Mouse (Mus musculus) brain, embryonic 14.5 days (tissue): ENCODE measurements at regions not wholly inside any gene's neighbourhood (a gene's known extent, or its start where the extent isn't known, plus 50 kb on each side); places are given as distances from the start of the nearest gene placed in this dataset.

Experiments
- DNase-seq: peaks from one replicate; pipeline ENCODE4 v3.0.0-alpha.2; 2011; ENCODE audit warnings: low read depth
- CTCF ChIP-seq: fragments of 200-500 bp; IDR thresholded peaks from 2 replicates; pipeline ENCODE4 v1.5.1; 2012; ENCODE audit warnings: inconsistent platforms, mild to moderate bottlenecking, moderate library complexity, borderline replicate concordance; ENCODE audit not compliant: insufficient read depth, insufficient read length; ENCODE audit errors: extremely low read depth
- POLR2A ChIP-seq: fragments of 200-500 bp; IDR thresholded peaks from 2 replicates; pipeline ENCODE4 v1.6.1; 2012; ENCODE audit warnings: mild to moderate bottlenecking, inconsistent platforms, borderline replicate concordance; ENCODE audit not compliant: poor library complexity, insufficient read depth, insufficient read length, severe bottlenecking; ENCODE audit errors: extremely low read depth

DNA sequence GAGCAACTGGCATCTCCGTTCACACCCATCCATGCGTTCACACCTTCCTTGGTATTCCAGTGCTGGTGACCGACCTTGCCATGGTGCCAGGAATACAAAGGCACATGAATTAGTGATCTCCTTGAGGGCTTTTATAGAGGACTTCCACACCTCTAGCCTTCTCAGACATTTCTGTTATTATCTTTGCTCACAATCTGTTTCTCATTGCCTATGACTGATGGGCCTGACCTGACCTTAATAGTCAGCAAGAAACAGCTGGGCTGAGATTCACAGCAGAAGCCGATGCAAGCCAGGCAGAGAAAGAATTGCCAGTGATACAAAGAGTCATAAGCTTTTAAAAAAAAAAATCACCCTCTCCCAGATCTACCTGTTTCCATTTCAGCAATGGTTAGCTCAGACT lies 197.7 kb upstream of the Gmds start:
- no peak for DNase-seq
- no peak for TF ChIP-seq POLR2A
- no peak for TF ChIP-seq CTCF

DNA sequence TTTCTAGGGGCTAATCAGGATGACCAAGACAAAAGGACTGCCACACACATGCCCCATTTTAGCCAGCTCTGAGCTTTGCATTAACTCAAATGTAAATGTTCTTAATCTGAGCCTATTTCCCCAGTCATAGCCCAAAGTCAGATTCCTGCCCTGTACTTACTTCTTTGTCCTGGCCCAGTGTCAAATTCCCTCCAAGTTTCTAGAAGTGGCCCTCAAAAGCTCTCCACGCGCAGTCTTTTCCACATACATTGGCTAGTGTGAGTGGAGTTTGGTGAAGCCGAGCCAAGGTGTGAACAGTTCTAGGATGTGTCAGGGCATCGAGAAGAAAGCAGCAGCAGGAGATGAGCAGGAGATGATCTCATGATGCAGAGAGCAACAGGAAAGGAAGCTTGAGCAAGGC lies 197.1 kb upstream of the Gmds start:
- no peak for DNase-seq
- TF ChIP-seq POLR2A: no peak
- TF ChIP-seq CTCF: no peak

DNA sequence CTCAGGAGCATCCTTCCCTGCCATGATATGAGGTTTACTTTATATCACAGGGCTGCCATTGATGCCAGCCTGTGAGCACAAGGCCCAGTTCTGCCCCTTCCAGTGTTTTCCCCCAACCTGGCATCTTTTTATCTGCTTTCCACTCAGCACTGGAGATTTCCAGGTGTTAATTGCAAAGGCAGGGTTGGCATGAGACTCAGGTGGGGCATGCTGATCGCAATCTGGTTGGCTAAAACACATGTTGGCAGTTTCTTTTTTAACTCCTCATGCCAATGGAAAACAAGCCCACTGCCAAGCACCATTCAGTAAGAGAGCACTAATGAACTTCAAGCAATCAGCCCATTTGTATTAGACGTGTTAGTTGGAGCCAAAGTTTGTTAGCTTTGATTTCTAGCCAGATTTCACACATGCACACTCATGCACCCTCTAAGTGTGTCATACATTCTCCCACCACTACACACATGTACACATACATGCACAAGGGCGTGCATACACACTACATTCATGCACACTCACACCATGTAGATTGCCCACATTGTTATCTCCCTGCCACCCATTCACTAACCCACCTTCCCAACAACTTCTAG lies 192.5 kb upstream of the Gmds start:
- peak; percentile 86 for DNase-seq
- TF ChIP-seq CTCF (no peak), POLR2A (no peak)

DNA sequence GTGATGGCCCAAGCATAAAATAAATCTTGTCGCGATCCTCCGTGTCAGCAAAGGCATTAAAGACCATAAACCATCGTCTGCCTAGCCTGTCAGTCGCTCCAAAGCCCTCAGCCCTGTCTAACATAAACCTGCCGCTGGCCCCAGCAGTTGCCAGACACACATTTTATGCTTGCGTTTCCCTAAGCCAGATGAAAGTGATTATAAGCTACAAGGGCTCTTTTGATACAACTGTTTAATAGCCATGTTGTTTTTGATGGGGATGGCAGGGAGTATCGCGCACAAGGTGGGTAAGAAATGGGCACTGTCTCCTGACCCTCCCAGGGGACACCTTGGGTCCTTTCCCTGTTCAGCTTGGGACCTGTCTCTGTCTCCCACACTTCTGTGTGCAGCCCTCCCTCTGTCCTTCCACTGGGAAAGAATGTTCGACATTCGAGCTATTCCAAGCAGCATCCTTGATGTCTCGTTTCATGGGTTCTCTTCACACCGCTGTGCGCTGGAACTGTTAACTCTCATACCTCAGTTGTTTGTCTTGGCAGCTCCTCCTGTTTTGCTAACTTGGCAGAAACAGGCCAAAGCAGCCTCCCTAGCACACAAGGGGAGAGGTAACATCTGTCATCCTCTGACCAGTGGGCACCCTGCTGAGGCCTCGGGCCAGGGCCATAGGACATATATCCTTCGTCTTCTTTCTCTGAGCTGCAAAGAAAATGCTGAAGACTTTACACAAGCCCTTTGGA lies 180.2 kb upstream of the Gmds start:
- TF ChIP-seq POLR2A: no peak
- no peak for TF ChIP-seq CTCF
- DNase-seq: peak; percentile 37

DNA sequence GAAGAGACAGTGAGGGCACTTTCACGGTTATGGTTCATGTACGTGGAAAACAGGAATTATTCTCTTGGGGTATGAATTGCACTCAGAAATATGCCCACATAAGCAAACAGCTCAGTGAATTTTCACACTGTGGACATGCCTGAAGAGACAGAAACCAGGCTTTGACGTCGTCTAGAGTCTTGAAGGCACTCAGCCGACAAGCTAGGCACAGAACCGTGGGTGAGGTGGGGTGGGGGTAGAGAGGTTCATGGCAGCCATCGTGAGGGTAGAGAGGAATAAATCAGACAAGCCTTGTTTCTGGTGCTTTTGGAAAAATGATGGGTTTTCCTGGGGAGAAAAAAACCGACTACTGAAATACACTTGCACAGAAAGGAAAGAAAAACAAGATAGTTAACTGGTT lies 179.0 kb upstream of the Gmds start:
- no peak for DNase-seq
- TF ChIP-seq POLR2A: no peak
- TF ChIP-seq CTCF: no peak

DNA sequence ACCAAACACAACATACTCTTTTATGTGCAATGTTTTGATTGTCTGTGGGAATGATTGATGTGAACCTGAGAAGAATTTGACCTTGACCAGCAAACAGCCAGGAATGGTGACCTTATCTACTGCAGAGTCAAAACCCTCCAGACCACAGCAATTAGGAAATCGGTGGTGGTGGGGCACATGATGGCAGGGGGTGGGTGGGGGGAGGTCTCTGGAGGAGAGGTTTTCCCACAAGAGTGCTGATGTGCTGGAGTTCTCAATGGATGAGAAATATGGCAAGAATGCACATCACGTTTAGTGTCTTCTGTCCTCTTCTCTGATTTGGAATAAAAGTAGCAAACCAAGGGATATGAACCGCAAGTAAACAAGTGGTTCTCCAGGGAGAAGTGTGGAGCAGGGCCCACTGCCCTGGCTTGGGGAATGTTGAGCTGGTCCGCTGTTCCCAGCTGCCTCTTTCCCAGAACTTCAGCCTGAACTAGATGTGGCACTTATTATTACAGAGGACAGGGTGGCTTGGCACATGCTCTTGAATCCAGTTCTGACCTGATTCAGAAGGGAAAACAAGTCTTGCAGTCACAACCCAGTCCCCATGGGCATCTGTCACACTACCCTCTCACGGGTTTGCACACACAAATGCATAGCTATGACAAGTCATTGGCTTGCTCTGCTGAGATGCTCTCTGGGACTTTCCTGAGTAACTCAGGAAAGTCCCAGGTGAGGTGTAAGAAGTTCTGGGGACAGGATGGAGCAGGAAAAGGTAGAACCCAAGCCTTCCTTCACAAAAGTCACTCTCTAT lies 170.9 kb upstream of the Gmds start:
- DNase-seq: no peak
- TF ChIP-seq POLR2A: no peak
- TF ChIP-seq CTCF: no peak

DNA sequence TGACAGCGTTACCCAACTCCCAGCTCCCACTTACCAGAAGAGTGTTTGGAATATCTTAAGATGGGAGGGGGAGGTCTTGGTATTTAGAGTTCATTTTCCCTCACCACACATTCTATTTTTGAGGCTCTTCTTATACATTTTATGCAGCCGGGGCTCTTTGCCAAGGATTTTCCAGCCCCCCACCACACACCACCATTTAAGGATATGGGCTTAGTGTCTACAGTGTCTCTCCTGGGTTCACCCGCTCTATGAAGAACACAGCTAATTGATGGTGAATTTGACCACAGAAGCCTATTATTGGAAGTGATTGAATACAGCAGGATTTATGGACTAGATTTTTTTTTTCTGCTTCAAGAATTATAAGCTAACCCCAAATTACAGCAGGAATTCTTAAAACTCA lies 169.9 kb upstream of the Gmds start:
- no peak for TF ChIP-seq POLR2A
- no peak for TF ChIP-seq CTCF
- DNase-seq: no peak

DNA sequence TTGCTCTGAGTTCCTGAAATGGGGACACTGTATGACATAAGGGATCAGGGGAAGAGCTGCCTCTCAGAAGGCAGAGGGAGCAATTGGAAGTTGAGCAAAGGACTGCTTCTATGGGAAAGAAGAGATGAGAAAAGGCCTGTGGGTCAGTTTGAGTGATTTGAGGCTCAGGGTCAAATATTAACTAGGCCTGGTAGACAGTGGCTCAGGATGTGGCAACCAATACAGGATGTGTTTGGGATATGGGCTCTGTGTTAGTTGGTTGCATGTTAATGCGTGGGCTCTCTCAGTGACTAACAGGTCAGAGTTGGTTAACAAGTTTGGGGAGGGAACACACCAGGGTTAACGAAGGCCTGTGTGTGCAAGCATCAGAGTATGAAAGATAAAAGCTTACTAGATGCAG lies 169.3 kb upstream of the Gmds start:
- DNase-seq: no peak
- TF ChIP-seq POLR2A (no peak), CTCF (no peak)

DNA sequence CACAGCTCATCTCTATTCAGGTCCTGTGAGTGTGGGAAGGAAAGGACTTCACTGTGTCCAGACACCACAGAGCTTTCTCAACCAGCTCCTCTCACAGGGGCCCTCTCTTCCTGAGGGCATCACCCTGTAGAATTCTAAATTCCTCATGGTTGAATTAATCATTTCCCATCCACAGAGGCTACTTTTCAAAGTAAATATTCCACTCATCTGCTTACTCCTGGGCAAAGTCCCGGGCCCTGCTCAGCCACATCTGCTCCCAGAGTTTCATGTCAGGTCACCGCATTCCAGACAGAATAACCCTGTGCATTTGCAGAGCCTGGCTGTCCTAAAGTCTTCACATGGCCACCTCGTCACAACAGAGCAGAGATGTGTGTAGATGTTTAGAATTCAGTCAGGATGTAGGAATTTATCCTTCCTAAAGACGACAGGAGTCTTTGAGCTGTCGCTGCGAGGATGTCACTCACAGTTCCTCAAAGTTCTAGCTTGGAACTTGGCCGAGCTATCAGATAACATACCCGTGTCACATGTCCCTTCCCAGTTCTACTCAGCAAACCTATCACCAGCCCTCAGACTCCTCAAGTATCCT lies 159.8 kb upstream of the Gmds start:
- TF ChIP-seq POLR2A (no peak), CTCF (no peak)
- no peak for DNase-seq

DNA sequence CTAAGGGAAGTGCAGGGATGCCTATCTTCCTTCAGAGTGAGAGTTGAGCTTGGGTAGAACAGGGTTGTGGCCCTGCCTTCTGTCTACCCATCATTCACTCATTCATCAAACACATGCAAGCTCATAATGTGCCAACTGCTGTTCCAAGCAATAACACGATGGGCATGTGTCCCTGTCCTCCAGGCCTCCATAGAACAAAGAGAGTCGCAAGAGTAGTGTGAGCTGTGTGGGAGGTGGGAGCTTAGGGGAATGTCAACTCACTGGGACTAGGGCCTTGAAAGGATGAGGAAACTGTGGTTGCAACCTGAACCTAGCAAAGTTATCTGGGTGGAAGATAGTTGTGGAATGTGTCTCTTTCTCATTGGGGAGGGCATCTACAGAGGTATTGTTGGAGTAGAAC lies 157.7 kb upstream of the Gmds start:
- DNase-seq: no peak
- TF ChIP-seq POLR2A (no peak), CTCF (no peak)

DNA sequence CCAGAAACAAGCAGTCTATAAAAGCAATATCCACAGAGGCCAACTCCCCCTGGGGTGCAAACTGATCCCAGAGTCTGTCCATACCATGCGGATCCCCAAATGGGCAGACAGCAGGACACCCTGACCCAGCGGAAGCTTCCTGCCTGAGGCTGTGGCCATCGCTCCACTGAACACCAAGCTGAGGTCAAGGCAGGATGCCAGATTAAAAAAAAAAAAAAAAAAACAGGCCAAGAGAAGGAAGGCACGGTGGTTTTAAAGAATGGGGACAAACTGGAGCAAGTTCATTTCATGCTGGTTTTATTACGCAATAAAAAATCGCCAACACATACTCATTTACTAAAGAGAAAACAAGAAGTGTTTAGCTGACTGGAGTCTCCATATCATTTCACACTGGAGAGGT lies 156.5 kb upstream of the Gmds start:
- TF ChIP-seq POLR2A: no peak
- TF ChIP-seq CTCF: no peak
- DNase-seq: no peak
